Mouse (Mus musculus) lung, adult 2 months (tissue): ENCODE measurements at regions not wholly inside any gene's neighbourhood (a gene's known extent, or its start where the extent isn't known, plus 50 kb on each side); places are given as distances from the start of the nearest gene placed in this dataset.
A peak's percentile ranks its signal among the peaks of the same experiment; 100 is the strongest.

Experiments
- DNase-seq: peaks from one replicate; pipeline ENCODE4 v3.0.0; 2022
- H3K4me1 ChIP-seq: fragments of 200-500 bp; 2 replicates; pipeline ENCODE4 v1.6.1; 2011; ENCODE audit warnings: low read length; ENCODE audit not compliant: control insufficient read depth, insufficient read depth
- H3K4me3 ChIP-seq: fragments of 200-500 bp; replicated peaks from 2 replicates; pipeline ENCODE3; 2011; ENCODE audit warnings: low read depth, mild to moderate bottlenecking, control low read depth, low read length; ENCODE audit errors: extremely low read depth
- CTCF ChIP-seq: fragments of 200-500 bp; IDR thresholded peaks from 2 replicates; pipeline ENCODE4 v1.5.1; 2011; ENCODE audit warnings: mild to moderate bottlenecking, low read length, control low read depth; ENCODE audit not compliant: insufficient read depth
- POLR2A ChIP-seq: fragments of 200-500 bp; IDR thresholded peaks from 2 replicates; pipeline ENCODE4 v1.6.1; 2011; ENCODE audit warnings: low read depth, mild to moderate bottlenecking, control low read depth, low read length, borderline replicate concordance; ENCODE audit errors: extremely low read depth
- WGBS: fragments of 180-500 bp; shearing (Covaris S2); methylation state at CpG from one replicate; pipeline ENCODE4 v1.1.7; 2018; 5-methylcytosine and 5-hydroxymethylcytosine counted together

DNA sequence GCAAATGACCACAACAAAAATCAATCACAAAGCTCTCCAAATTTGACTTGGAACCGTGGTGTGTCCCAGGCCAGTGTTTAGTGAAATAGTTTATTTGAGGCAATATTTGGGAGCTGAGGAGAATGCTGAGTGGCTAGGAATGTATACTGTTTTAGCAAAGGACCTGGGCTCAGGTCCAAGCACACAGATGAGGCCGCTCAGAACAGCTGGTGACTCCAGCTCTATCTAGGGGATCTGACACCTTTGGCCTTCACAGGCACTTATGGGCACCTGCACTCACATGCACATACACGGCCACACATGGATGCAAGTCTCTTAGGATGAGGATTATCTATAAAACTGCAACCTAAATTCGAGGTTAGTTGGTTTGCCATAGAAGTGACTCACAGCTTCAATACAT lies 110.6 kb upstream of the Gdf10 start:
- 58% methylated on average over 4 of the region's 4 CpGs for WGBS
- H3K4me1 ChIP-seq = peaks cover 13% of the 10 kb centered on the region
- TF ChIP-seq CTCF = no peak
- no peak for TF ChIP-seq POLR2A
- no peak overlapping the region for H3K4me3 ChIP-seq
- DNase-seq = no peak

DNA sequence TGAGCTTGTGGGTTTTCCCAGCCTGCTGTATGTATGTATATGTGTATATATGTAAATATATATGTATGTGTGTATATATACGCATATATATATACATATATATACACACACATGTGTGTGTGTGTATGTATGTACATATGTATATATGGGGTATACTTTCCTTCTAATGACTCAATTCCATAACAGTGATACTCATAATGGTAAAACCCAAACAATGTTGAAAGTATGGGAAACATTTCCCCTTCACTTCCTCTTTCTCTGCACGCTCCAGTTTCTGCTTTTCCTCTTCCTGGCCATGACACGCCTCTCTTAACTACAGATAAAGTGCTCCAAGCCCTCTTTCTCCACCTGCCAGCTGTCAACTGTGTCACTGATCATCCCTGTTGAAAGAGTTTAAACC lies 110.1 kb upstream of the Gdf10 start:
- WGBS = 54% methylated on average over 3 of the region's 3 CpGs
- TF ChIP-seq CTCF = no peak
- H3K4me1 ChIP-seq = peaks cover 11% of the 10 kb centered on the region
- no peak overlapping the region for H3K4me3 ChIP-seq
- DNase-seq = no peak

DNA sequence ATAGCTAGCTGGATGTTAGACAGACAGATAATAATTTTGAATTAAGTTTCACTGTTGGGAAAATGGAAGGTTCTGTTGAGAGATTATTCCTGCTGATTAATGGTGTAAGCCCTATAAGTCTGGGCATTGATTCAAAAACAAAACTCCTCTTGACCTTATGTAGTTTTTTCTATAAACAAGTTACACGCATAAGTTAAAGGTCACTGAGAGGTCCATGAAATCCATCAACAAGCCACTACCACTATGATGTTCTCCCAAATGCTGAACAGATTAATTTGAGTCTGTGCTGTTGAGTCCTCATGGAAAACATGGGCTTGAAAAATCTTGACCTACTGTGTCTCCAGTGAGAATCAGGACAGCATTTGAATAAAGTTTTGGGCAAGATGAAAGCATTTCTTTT lies 109.3 kb upstream of the Gdf10 start:
- Histone ChIP-seq H3K4me1 (peaks cover 4% of the 10 kb centered on the region), H3K4me3 (no peak overlapping the region)
- 57% methylated on average over 1 of the region's 1 CpGs for WGBS
- no peak for TF ChIP-seq CTCF
- no peak for TF ChIP-seq POLR2A
- DNase-seq = no peak

GRCm38 (mm10) chr14:33814599-33814998 lies 108.8 kb upstream of the Gdf10 start:
- DNase-seq = no peak
- WGBS = 74% methylated on average over 2 of the region's 2 CpGs

GRCm38 (mm10) chr14:33820541-33821260 lies 102.7 kb upstream of the Gdf10 start:
- WGBS = 75% methylated on average over 14 of the region's 14 CpGs
- TF ChIP-seq CTCF = no peak
- TF ChIP-seq POLR2A = no peak
- no peak for DNase-seq
- H3K4me3 ChIP-seq = no peak overlapping the region
- peaks cover 2% of the 10 kb centered on the region; the same call in 1 of the 2 replicates for H3K4me1 ChIP-seq

More at GRCm38 (mm10) chr14:33814599-33814998, 108.8 kb upstream of the Gdf10 start:
- TF ChIP-seq POLR2A (no peak), CTCF (no peak)
- H3K4me1 ChIP-seq = no peaks in the 10 kb centered on the region; the same call in 1 of the 2 replicates
- no peak overlapping the region for H3K4me3 ChIP-seq

GRCm38 (mm10) chr14:33821436-33821835 lies 102.0 kb upstream of the Gdf10 start:
- no peak for TF ChIP-seq POLR2A
- no peak for TF ChIP-seq CTCF
- Histone ChIP-seq H3K4me1 (peaks cover 2% of the 10 kb centered on the region), H3K4me3 (no peak overlapping the region)
- no peak for DNase-seq
- WGBS = 82% methylated on average over 7 of the region's 7 CpGs

DNA sequence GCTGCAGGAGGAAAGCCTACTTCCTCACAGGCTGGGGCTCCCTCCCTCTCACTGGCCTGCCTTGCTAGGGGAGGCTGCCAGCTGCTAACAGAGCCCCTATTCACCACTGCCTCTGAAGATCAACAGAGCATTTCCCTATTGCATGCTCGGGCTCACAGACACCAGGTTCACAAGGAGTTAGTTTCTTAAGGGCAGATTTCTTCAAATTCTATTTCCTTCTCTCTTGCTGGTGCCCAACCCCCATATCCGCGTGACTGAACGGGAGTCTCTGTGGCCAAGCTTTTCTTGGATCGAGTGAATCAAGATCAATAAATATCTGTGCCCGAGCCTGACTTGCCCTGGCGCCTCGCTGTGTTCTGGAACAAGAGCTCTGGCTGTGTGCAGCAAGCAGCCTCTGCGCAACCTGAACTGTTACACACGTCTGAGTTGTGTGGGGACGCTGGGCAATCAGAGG lies 98.9 kb upstream of the Gdf10 start:
- Histone ChIP-seq H3K4me1 (peaks cover 2% of the 10 kb centered on the region), H3K4me3 (no peak overlapping the region)
- peak; percentile 4 for DNase-seq
- TF ChIP-seq CTCF (no peak), POLR2A (no peak)
- WGBS = 46% methylated on average over 11 of the region's 11 CpGs

- TF ChIP-seq CTCF (no peak), POLR2A (no peak)
- WGBS = 51% methylated on average over 12 of the region's 12 CpGs
- DNase-seq = no peak
- Histone ChIP-seq H3K4me3 (no peak overlapping the region), H3K4me1 (peaks cover 2% of the 10 kb centered on the region)
Measured at GRCm38 (mm10) chr14:33826003-33826644, 97.3 kb upstream of the Gdf10 start.

- WGBS = 38% methylated on average over 14 of the region's 14 CpGs
Measured at GRCm38 (mm10) chr14:33832650-33833319, 90.6 kb upstream of the Gdf10 start.

GRCm38 (mm10) chr14:33836341-33836740 lies 87.0 kb upstream of the Gdf10 start:
- 61% methylated on average over 11 of the region's 11 CpGs for WGBS
- Histone ChIP-seq H3K4me1 (no peaks in the 10 kb centered on the region), H3K4me3 (no peak overlapping the region)
- DNase-seq = no peak
- no peak for TF ChIP-seq POLR2A

More at GRCm38 (mm10) chr14:33832650-33833319, 90.6 kb upstream of the Gdf10 start:
- Histone ChIP-seq H3K4me3 (no peak overlapping the region), H3K4me1 (no peaks in the 10 kb centered on the region)
- TF ChIP-seq CTCF = no peak
- no peak for TF ChIP-seq POLR2A
- DNase-seq = no peak

GRCm38 (mm10) chr14:33841821-33842220 lies 81.6 kb upstream of the Gdf10 start:
- 74% methylated on average over 6 of the region's 6 CpGs for WGBS
- DNase-seq = no peak
- no peaks in the 10 kb centered on the region for H3K4me1 ChIP-seq
- no peak for TF ChIP-seq POLR2A
- TF ChIP-seq CTCF = no peak
- H3K4me3 ChIP-seq = no peak overlapping the region
